Mouse (Mus musculus): ENCODE results near the gene Rbfox2. TPM values are rescaled to one million over a fixed set of nuclear protein-coding genes. Genes with fewer than 3 reads are reported as not detected.

Gene Rbfox2
- polyA plus RNA-seq, 1 experiment: 78.3 TPM

DNA sequence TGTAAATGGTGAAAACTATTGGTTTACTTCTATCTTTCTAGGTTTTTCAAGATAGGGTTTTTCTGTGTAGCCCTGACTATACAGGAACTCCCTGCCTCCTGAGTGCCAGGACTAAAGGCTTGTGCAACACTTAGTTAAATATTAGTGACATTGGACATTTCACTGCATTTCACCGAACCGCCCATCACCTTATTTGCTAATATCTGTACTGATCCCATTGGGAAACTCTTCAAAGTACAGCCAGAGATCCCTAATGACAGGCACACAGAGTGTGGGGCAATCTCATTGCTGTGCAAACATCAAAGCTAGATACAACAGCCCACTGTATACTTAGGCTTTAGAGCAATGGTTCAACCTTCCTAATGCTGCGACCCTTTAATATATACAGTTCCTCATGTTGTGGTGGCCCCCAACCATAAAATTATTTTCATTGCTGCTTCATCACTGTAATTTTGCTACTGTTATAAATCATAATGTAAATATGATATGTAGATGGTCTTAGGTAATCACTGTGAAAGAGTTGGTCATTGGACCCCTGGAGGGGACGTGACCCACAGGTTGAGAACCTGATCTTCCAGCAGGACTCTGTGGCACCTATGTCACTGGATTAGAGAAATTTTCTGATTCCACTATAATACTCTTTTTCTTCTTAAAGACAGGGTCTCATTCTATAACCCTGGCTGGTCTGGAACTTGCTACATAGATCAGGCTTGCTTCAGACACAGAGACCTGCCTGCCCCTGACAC lies 182.3 kb downstream of the Rbfox2 start:
- Histone ChIP-seq H3K4me3 (ENCODE audit: low read depth, low read length) (no peak overlapping the region), H3K9ac (ENCODE audit: low read depth, poor library complexity, severe bottlenecking) (no peak overlapping the region), H3K4me1 (ENCODE audit: control insufficient read depth, insufficient read depth, low read length) (no peaks in the 10 kb centered on the region), H3K27ac (ENCODE audit: insufficient read depth, low read length) (no peak overlapping the region), H3K9me3 (replicated peaks; ENCODE audit: control insufficient read depth, insufficient read depth, low read length, poor library complexity, severe bottlenecking) (no peaks in the 10 kb centered on the region), H3K36me3 (ENCODE audit: control insufficient read depth, insufficient read depth, low read length, poor library complexity, severe bottlenecking) (peaks cover 2% of the 10 kb centered on the region), H3K27me3 (ENCODE audit: control insufficient read depth, insufficient read depth, low read length, poor library complexity, severe bottlenecking) (no peaks in the 10 kb centered on the region)
- TF ChIP-seq CTCF (IDR thresholded peaks at IDR 0.05; ENCODE audit: low read depth, low read length) (no peak), POLR2A (IDR thresholded peaks at IDR 0.05; ENCODE audit: insufficient read depth, low read length) (no peak), EP300 (IDR thresholded peaks at IDR 0.05; ENCODE audit: insufficient read depth, low read depth, low read length) (no peak)

- no peak overlapping the region for H3K27ac ChIP-seq (ENCODE audit: insufficient read depth, low read length)
Observed at GRCm38 (mm10) chr15:77122824-77123223, 184.0 kb downstream of the Rbfox2 start.

GRCm38 (mm10) chr15:77122208-77122607 lies 184.6 kb downstream of the Rbfox2 start:
- Histone ChIP-seq H3K9me3 (replicated peaks; ENCODE audit: control insufficient read depth, insufficient read depth, low read length, poor library complexity, severe bottlenecking) (no peaks in the 10 kb centered on the region), H3K27me3 (ENCODE audit: control insufficient read depth, insufficient read depth, low read length, poor library complexity, severe bottlenecking) (no peaks in the 10 kb centered on the region), H3K4me3 (ENCODE audit: low read depth, low read length) (no peak overlapping the region), H3K27ac (ENCODE audit: insufficient read depth, low read length) (no peak overlapping the region), H3K4me1 (ENCODE audit: control insufficient read depth, insufficient read depth, low read length) (no peaks in the 10 kb centered on the region), H3K9ac (ENCODE audit: low read depth, poor library complexity, severe bottlenecking) (no peak overlapping the region), H3K36me3 (ENCODE audit: control insufficient read depth, insufficient read depth, low read length, poor library complexity, severe bottlenecking) (peaks cover 4% of the 10 kb centered on the region)
- TF ChIP-seq POLR2A (IDR thresholded peaks at IDR 0.05; ENCODE audit: insufficient read depth, low read length): no peak
- no peak for TF ChIP-seq EP300 (IDR thresholded peaks at IDR 0.05; ENCODE audit: insufficient read depth, low read depth, low read length)

More at GRCm38 (mm10) chr15:77122824-77123223, 184.0 kb downstream of the Rbfox2 start:
- Histone ChIP-seq H3K4me1 (ENCODE audit: control insufficient read depth, insufficient read depth, low read length) (no peaks in the 10 kb centered on the region), H3K27me3 (ENCODE audit: control insufficient read depth, insufficient read depth, low read length, poor library complexity, severe bottlenecking) (no peaks in the 10 kb centered on the region), H3K4me3 (ENCODE audit: low read depth, low read length) (no peak overlapping the region), H3K9ac (ENCODE audit: low read depth, poor library complexity, severe bottlenecking) (no peak overlapping the region), H3K36me3 (ENCODE audit: control insufficient read depth, insufficient read depth, low read length, poor library complexity, severe bottlenecking) (peaks cover 4% of the 10 kb centered on the region), H3K9me3 (replicated peaks; ENCODE audit: control insufficient read depth, insufficient read depth, low read length, poor library complexity, severe bottlenecking) (no peaks in the 10 kb centered on the region)
- TF ChIP-seq EP300 (IDR thresholded peaks at IDR 0.05; ENCODE audit: insufficient read depth, low read depth, low read length) (no peak), POLR2A (IDR thresholded peaks at IDR 0.05; ENCODE audit: insufficient read depth, low read length) (no peak), CTCF (IDR thresholded peaks at IDR 0.05; ENCODE audit: low read depth, low read length) (no peak)

GRCm38 (mm10) chr15:77119666-77120065 lies 187.1 kb downstream of the Rbfox2 start:
- Histone ChIP-seq H3K27me3 (ENCODE audit: control insufficient read depth, insufficient read depth, low read length, poor library complexity, severe bottlenecking) (no peaks in the 10 kb centered on the region), H3K36me3 (ENCODE audit: control insufficient read depth, insufficient read depth, low read length, poor library complexity, severe bottlenecking) (peaks cover 4% of the 10 kb centered on the region), H3K4me3 (ENCODE audit: low read depth, low read length) (no peak overlapping the region), H3K9ac (ENCODE audit: low read depth, poor library complexity, severe bottlenecking) (no peak overlapping the region), H3K27ac (ENCODE audit: insufficient read depth, low read length) (no peak overlapping the region), H3K4me1 (ENCODE audit: control insufficient read depth, insufficient read depth, low read length) (peaks cover 2% of the 10 kb centered on the region), H3K9me3 (replicated peaks; ENCODE audit: control insufficient read depth, insufficient read depth, low read length, poor library complexity, severe bottlenecking) (no peaks in the 10 kb centered on the region)
- TF ChIP-seq POLR2A (IDR thresholded peaks at IDR 0.05; ENCODE audit: insufficient read depth, low read length) (no peak), EP300 (IDR thresholded peaks at IDR 0.05; ENCODE audit: insufficient read depth, low read depth, low read length) (no peak), CTCF (IDR thresholded peaks at IDR 0.05; ENCODE audit: low read depth, low read length) (no peak)

DNA sequence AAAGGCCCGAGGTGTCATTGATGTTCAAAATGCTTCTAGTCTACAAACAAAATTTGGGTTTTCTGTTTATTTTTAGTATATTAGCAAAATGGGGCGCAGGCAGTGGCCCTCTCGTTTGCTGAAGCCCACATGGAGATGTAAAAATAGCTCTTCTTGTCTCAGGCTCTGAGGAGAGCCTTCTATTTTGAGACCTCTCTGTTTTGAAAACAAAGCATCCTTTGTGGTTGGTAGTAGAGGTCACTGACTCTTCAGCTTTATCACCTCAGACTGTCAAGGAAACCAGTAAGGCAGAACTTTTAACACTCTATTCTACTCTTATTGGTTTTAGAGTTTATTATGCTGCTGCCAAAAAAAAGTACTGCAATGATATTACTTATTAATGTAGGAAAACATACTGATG lies 189.6 kb downstream of the Rbfox2 start:
- no peaks in the 10 kb centered on the region for H3K27me3 ChIP-seq (ENCODE audit: control insufficient read depth, insufficient read depth, low read length, poor library complexity, severe bottlenecking)
- H3K27ac ChIP-seq (ENCODE audit: insufficient read depth, low read length): no peak overlapping the region
- H3K4me3 ChIP-seq (ENCODE audit: low read depth, low read length): no peak overlapping the region
- peaks cover 4% of the 10 kb centered on the region; the same call in 1 of the 2 replicates for H3K36me3 ChIP-seq (ENCODE audit: control insufficient read depth, insufficient read depth, low read length, poor library complexity, severe bottlenecking)
- no peak overlapping the region for H3K9ac ChIP-seq (ENCODE audit: low read depth, poor library complexity, severe bottlenecking)
- no peak for TF ChIP-seq EP300 (IDR thresholded peaks at IDR 0.05; ENCODE audit: insufficient read depth, low read depth, low read length)
- TF ChIP-seq CTCF (IDR thresholded peaks at IDR 0.05; ENCODE audit: low read depth, low read length): no peak
- TF ChIP-seq POLR2A (IDR thresholded peaks at IDR 0.05; ENCODE audit: insufficient read depth, low read length): no peak
- no peaks in the 10 kb centered on the region for H3K9me3 ChIP-seq (replicated peaks; ENCODE audit: control insufficient read depth, insufficient read depth, low read length, poor library complexity, severe bottlenecking)
- H3K4me1 ChIP-seq (ENCODE audit: control insufficient read depth, insufficient read depth, low read length): peaks cover 4% of the 10 kb centered on the region

DNA sequence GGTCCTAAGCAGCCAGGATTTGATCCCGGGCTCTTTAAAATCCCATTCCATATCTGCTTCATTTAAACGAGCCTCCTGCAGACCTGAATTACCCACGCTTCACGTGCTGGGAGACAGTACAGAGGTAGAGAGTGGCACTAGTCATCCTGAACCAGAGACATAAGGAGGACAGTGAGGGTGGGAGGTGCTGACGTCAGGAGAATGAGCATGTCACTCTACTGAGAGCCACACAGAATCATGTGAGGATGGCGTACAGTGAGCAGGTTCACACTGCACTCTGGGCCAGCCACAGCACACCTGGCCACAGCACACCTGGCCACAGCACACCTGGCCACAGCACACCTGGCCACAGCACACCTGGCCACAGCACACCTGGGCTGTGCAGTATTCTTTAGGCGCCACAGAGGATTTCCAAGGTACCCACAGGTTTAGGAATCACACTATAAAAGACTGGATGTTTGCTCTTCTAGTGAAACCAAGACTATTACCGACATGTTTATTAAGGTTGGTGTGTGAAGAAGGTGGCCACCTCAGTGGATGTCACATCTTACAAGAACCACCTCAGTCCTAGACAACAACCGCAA lies 190.6 kb downstream of the Rbfox2 start:
- Histone ChIP-seq H3K9me3 (replicated peaks; ENCODE audit: control insufficient read depth, insufficient read depth, low read length, poor library complexity, severe bottlenecking) (no peaks in the 10 kb centered on the region), H3K27ac (ENCODE audit: insufficient read depth, low read length) (no peak overlapping the region), H3K4me3 (ENCODE audit: low read depth, low read length) (no peak overlapping the region), H3K9ac (ENCODE audit: low read depth, poor library complexity, severe bottlenecking) (no peak overlapping the region), H3K36me3 (ENCODE audit: control insufficient read depth, insufficient read depth, low read length, poor library complexity, severe bottlenecking) (peaks cover 4% of the 10 kb centered on the region; the same call in 1 of the 2 replicates), H3K27me3 (ENCODE audit: control insufficient read depth, insufficient read depth, low read length, poor library complexity, severe bottlenecking) (no peaks in the 10 kb centered on the region), H3K4me1 (ENCODE audit: control insufficient read depth, insufficient read depth, low read length) (peaks cover 5% of the 10 kb centered on the region)
- TF ChIP-seq EP300 (IDR thresholded peaks at IDR 0.05; ENCODE audit: insufficient read depth, low read depth, low read length): no peak
- no peak for TF ChIP-seq POLR2A (IDR thresholded peaks at IDR 0.05; ENCODE audit: insufficient read depth, low read length)
- no peak for TF ChIP-seq CTCF (IDR thresholded peaks at IDR 0.05; ENCODE audit: low read depth, low read length)
